Mouse (Mus musculus) liver, embryonic 15.5 days (tissue): Measurements from ENCODE around the gene Gon7. TPM values are rescaled to one million over a fixed set of nuclear protein-coding genes. Genes with fewer than 3 reads are reported as not detected.

Experiments
- ATAC-seq: fragments of 200-750 bp; cut with Nextera tagmentation; 2 replicates; pipeline ENCODE4 v1.8.0; 2017; ENCODE audit warnings: moderate number of reproducible peaks, mild to moderate bottlenecking, moderate library complexity; ENCODE audit not compliant: insufficient read depth
- H3K27ac ChIP-seq: fragments of 300-500 bp; sonication (generic); replicated peaks from 2 replicates; pipeline ENCODE4 v1.5.1; 2015; ENCODE audit warnings: mild to moderate bottlenecking, inconsistent platforms
- H3K27me3 ChIP-seq: fragments of 300-500 bp; sonication (generic); 2 replicates; pipeline ENCODE4 v1.6.1; 2015; ENCODE audit warnings: mild to moderate bottlenecking, inconsistent platforms
- H3K36me3 ChIP-seq: fragments of 300-500 bp; sonication (generic); replicated peaks from 2 replicates; pipeline ENCODE4 v1.6.1; 2015; ENCODE audit warnings: moderate library complexity, mild to moderate bottlenecking, inconsistent platforms
- H3K4me1 ChIP-seq: fragments of 300-500 bp; sonication (generic); replicated peaks from 2 replicates; pipeline ENCODE4 v1.6.1; 2015; ENCODE audit warnings: inconsistent platforms
- H3K4me2 ChIP-seq: fragments of 300-500 bp; sonication (generic); 2 replicates; pipeline ENCODE4 v1.6.1; 2015; ENCODE audit warnings: moderate library complexity, mild to moderate bottlenecking, inconsistent platforms
- H3K4me3 ChIP-seq: fragments of 300-500 bp; sonication (generic); replicated peaks from 2 replicates; pipeline ENCODE4 v1.5.1; 2015; ENCODE audit warnings: mild to moderate bottlenecking, inconsistent platforms
- H3K9ac ChIP-seq: fragments of 300-500 bp; sonication (generic); 2 replicates; pipeline ENCODE4 v1.6.1; 2015; ENCODE audit warnings: moderate library complexity, mild to moderate bottlenecking, inconsistent platforms
- H3K9me3 ChIP-seq: fragments of 300-500 bp; sonication (generic); replicated peaks from 2 replicates; pipeline ENCODE4 v1.6.1; 2016; ENCODE audit warnings: inconsistent platforms
- WGBS: fragments of 180-500 bp; shearing (Covaris S2); methylation state at CpG from one replicate; pipeline ENCODE4 v1.1.7; 2015; ENCODE audit warnings: mixed read lengths; ENCODE audit not compliant: insufficient replicate concordance; 5-methylcytosine and 5-hydroxymethylcytosine counted together
- polyA plus RNA-seq: library from polyadenylated mRNA; unstranded; fragments of >200 nt; fragmentation: Nextera tagmentation; extraction: Ambion mirVana; gene quantifications from 2 replicates; pipeline ENCODE4 v1.2.1, GENCODE M21; 2015

The Gon7 gene
- polyA plus RNA-seq, 1 experiment from 2014 or later = 12.7 TPM

GRCm38 (mm10) chr12:102742056-102742455, 15.5 kb downstream of the Gon7 start:
- no peak for ATAC-seq
- 0 out of 2 replicates have a peak, but pooled peaks cover 11% of the 10 kb centered on the region for H3K36me3 ChIP-seq
- H3K27me3 ChIP-seq = no peaks in the 10 kb centered on the region
- peak overlapping the region; percentile 78; the same call in 1 of the 2 replicates for H3K4me2 ChIP-seq
- no peak overlapping the region for H3K27ac ChIP-seq
- no peaks in the 10 kb centered on the region for H3K9me3 ChIP-seq
- no peak overlapping the region for H3K9ac ChIP-seq
- peaks cover 31% of the 10 kb centered on the region for H3K4me1 ChIP-seq
- WGBS = 45% methylated on average over 7 of the region's 7 CpGs
- H3K4me3 ChIP-seq = no peak overlapping the region

GRCm38 (mm10) chr12:102740285-102740684, 17.3 kb downstream of the Gon7 start:
- Histone ChIP-seq H3K4me3 (no peak overlapping the region), H3K36me3 (no peaks in the 10 kb centered on the region), H3K9me3 (no peaks in the 10 kb centered on the region), H3K27me3 (no peaks in the 10 kb centered on the region), H3K9ac (no peak overlapping the region), H3K27ac (no peak overlapping the region), H3K4me2 (no peak overlapping the region), H3K4me1 (peaks cover 25% of the 10 kb centered on the region)
- no peak for ATAC-seq
- 57% methylated on average over 3 of the region's 3 CpGs for WGBS

- no peak overlapping the region for H3K9ac ChIP-seq
- H3K4me3 ChIP-seq = no peak overlapping the region
- H3K27me3 ChIP-seq = no peaks in the 10 kb centered on the region
- peaks cover 15% of the 10 kb centered on the region for H3K4me1 ChIP-seq
- no peaks in the 10 kb centered on the region for H3K36me3 ChIP-seq
- no peak overlapping the region for H3K27ac ChIP-seq
- H3K4me2 ChIP-seq = no peak overlapping the region
- WGBS = 70% methylated on average over 5 of the region's 5 CpGs
- no peak for ATAC-seq
- no peaks in the 10 kb centered on the region for H3K9me3 ChIP-seq
These were observed 18.5 kb downstream of the Gon7 start for GRCm38 (mm10) chr12:102739096-102739495.

GRCm38 (mm10) chr12:102733381-102733780, 24.2 kb downstream of the Gon7 start:
- H3K9me3 ChIP-seq = no peaks in the 10 kb centered on the region
- no peaks in the 10 kb centered on the region for H3K36me3 ChIP-seq
- ATAC-seq = no peak
- no peak overlapping the region for H3K9ac ChIP-seq
- H3K4me3 ChIP-seq = no peak overlapping the region
- H3K4me2 ChIP-seq = no peak overlapping the region
- H3K27ac ChIP-seq = no peak overlapping the region
- 6% methylated on average over 5 of the region's 5 CpGs for WGBS
- H3K27me3 ChIP-seq = no peaks in the 10 kb centered on the region
- peaks cover 27% of the 10 kb centered on the region for H3K4me1 ChIP-seq

- WGBS = 38% methylated on average over 16 of the region's 16 CpGs
- no peak for ATAC-seq
- no peaks in the 10 kb centered on the region for H3K36me3 ChIP-seq
These were observed 26.6 kb downstream of the Gon7 start for GRCm38 (mm10) chr12:102730798-102731619.

GRCm38 (mm10) chr12:102729855-102730797, 27.5 kb downstream of the Gon7 start:
- 36% methylated on average over 26 of the region's 26 CpGs for WGBS
- ATAC-seq = peak; percentile 79
- no peaks in the 10 kb centered on the region for H3K36me3 ChIP-seq
- H3K27ac ChIP-seq = no peak overlapping the region
- H3K4me3 ChIP-seq = peak overlapping the region; percentile 24
- no peaks in the 10 kb centered on the region for H3K9me3 ChIP-seq
- peak overlapping the region; percentile 55 for H3K4me2 ChIP-seq
- no peaks in the 10 kb centered on the region for H3K27me3 ChIP-seq
- no peak overlapping the region for H3K9ac ChIP-seq
- H3K4me1 ChIP-seq = peaks cover 29% of the 10 kb centered on the region

More at GRCm38 (mm10) chr12:102730798-102731619, 26.6 kb downstream of the Gon7 start:
- no peak overlapping the region for H3K9ac ChIP-seq
- peaks cover 27% of the 10 kb centered on the region for H3K4me1 ChIP-seq
- no peaks in the 10 kb centered on the region for H3K9me3 ChIP-seq
- H3K4me3 ChIP-seq = peak overlapping the region; percentile 24; the same call in 1 of the 2 replicates
- H3K4me2 ChIP-seq = peak overlapping the region; percentile 55
- no peak overlapping the region for H3K27ac ChIP-seq
- no peaks in the 10 kb centered on the region for H3K27me3 ChIP-seq

- H3K27me3 ChIP-seq = 0 out of 2 replicates have a peak, but pooled peaks cover 3% of the 10 kb centered on the region
- 54% methylated on average over 7 of the region's 7 CpGs for WGBS
- no peak overlapping the region for H3K4me3 ChIP-seq
- no peak overlapping the region for H3K27ac ChIP-seq
- no peak for ATAC-seq
- peaks cover 17% of the 10 kb centered on the region for H3K4me1 ChIP-seq
- no peaks in the 10 kb centered on the region for H3K36me3 ChIP-seq
- H3K9me3 ChIP-seq = no peaks in the 10 kb centered on the region
- no peak overlapping the region for H3K4me2 ChIP-seq
- H3K9ac ChIP-seq = no peak overlapping the region
These were observed 31.8 kb downstream of the Gon7 start for GRCm38 (mm10) chr12:102725761-102726175.

GRCm38 (mm10) chr12:102725146-102725545, 32.5 kb downstream of the Gon7 start:
- Histone ChIP-seq H3K36me3 (no peaks in the 10 kb centered on the region), H3K4me1 (peaks cover 11% of the 10 kb centered on the region)
- WGBS = 77% methylated on average over 6 of the region's 6 CpGs

GRCm38 (mm10) chr12:102723861-102724260, 33.7 kb downstream of the Gon7 start:
- ATAC-seq = no peak
- Histone ChIP-seq H3K4me1 (peaks cover 5% of the 10 kb centered on the region; the same call in 1 of the 2 replicates), H3K27me3 (0 out of 2 replicates have a peak, but pooled peaks cover 4% of the 10 kb centered on the region), H3K36me3 (no peaks in the 10 kb centered on the region), H3K9me3 (no peaks in the 10 kb centered on the region), H3K4me2 (no peak overlapping the region), H3K4me3 (no peak overlapping the region), H3K27ac (no peak overlapping the region), H3K9ac (no peak overlapping the region)
- WGBS = 47% methylated on average over 6 of the region's 6 CpGs

More at GRCm38 (mm10) chr12:102725146-102725545, 32.5 kb downstream of the Gon7 start:
- no peak for ATAC-seq
- Histone ChIP-seq H3K4me2 (no peak overlapping the region), H3K4me3 (no peak overlapping the region), H3K9ac (no peak overlapping the region), H3K27me3 (0 out of 2 replicates have a peak, but pooled peaks cover 4% of the 10 kb centered on the region), H3K27ac (no peak overlapping the region), H3K9me3 (no peaks in the 10 kb centered on the region)

- no peaks in the 10 kb centered on the region for H3K9me3 ChIP-seq
- WGBS = 68% methylated on average over 8 of the region's 8 CpGs
- ATAC-seq = no peak
These were observed 34.6 kb downstream of the Gon7 start for GRCm38 (mm10) chr12:102722966-102723365.

More at GRCm38 (mm10) chr12:102722966-102723365, 34.6 kb downstream of the Gon7 start:
- H3K9ac ChIP-seq = no peak overlapping the region
- H3K4me1 ChIP-seq = peaks cover 5% of the 10 kb centered on the region; the same call in 1 of the 2 replicates
- no peak overlapping the region for H3K4me3 ChIP-seq
- H3K36me3 ChIP-seq = no peaks in the 10 kb centered on the region
- H3K27ac ChIP-seq = no peak overlapping the region
- 0 out of 2 replicates have a peak, but pooled peaks cover 4% of the 10 kb centered on the region for H3K27me3 ChIP-seq
- no peak overlapping the region for H3K4me2 ChIP-seq
